Mouse (Mus musculus) MEL (cell line): ENCODE data around the gene Inpp5a. TPM values are rescaled to one million over a fixed set of nuclear protein-coding genes. Genes with fewer than 3 reads are reported as not detected.

Experiments used
- DNase-seq: peaks from one replicate; pipeline ENCODE4 v3.0.0; 2011; ENCODE audit warnings: low read depth, low spot score
- H3K27ac ChIP-seq: 2 replicates; pipeline ENCODE4 v1.5.1; 2012; ENCODE audit warnings: low read depth, mild to moderate bottlenecking, control low read depth, low read length, moderate library complexity; ENCODE audit not compliant: control insufficient read depth
- H3K27me3 ChIP-seq, 2 experiments: fragments of 150-350 bp in 1 of 2; sonication (generic) in 1 of 2; 2 replicates each; pipeline ENCODE4 v1.6.1; 2012; ENCODE audit warnings: low read length in 2 of 2, mild to moderate bottlenecking in 2 of 2, improper control_type of control experiment in 1 of 2, moderate library complexity in 1 of 2; ENCODE audit not compliant: insufficient read depth in 2 of 2, control insufficient read depth in 1 of 2
- H3K36me3 ChIP-seq, 2 experiments: 2 replicates each; pipeline ENCODE4 v1.6.1; 2012 to 2014; ENCODE audit warnings: low read length in 2 of 2, improper control_type of control experiment in 1 of 2, inconsistent platforms in 1 of 2, mild to moderate bottlenecking in 1 of 2; ENCODE audit not compliant: insufficient read depth in 2 of 2, control insufficient read depth in 1 of 2
- H3K4me1 ChIP-seq, 2 experiments: fragments of 150-350 bp in 1 of 2; sonication (generic) in 1 of 2; 2 replicates each; pipeline ENCODE4 v1.6.1; 2012; ENCODE audit warnings: low read length in 2 of 2, improper control_type of control experiment in 1 of 2, mild to moderate bottlenecking in 1 of 2; ENCODE audit not compliant: insufficient read depth in 2 of 2, control insufficient read depth in 1 of 2
- H3K4me3 ChIP-seq, 2 experiments: fragments of 150-350 bp in 1 of 2; sonication (generic) in 1 of 2; 2 replicates each; pipeline ENCODE4 v1.5.1; 2012; ENCODE audit warnings: low read depth in 2 of 2, low read length in 2 of 2, mild to moderate bottlenecking in 2 of 2, moderate library complexity in 2 of 2, control low read depth in 1 of 2, improper control_type of control experiment in 1 of 2; ENCODE audit not compliant: control insufficient read depth in 1 of 2, insufficient read depth in 1 of 2
- H3K79me2 ChIP-seq: 2 replicates; pipeline ENCODE4 v1.6.1; 2012; ENCODE audit warnings: mild to moderate bottlenecking, low read length, moderate library complexity; ENCODE audit not compliant: control insufficient read depth, poor library complexity, insufficient read depth
- H3K9ac ChIP-seq: 2 replicates; pipeline ENCODE4 v1.6.1; 2012; ENCODE audit warnings: low read depth, mild to moderate bottlenecking, control low read depth, low read length, moderate library complexity; ENCODE audit not compliant: control insufficient read depth, poor library complexity, severe bottlenecking
- H3K9me3 ChIP-seq: fragments of 150-350 bp; sonication (generic); replicated peaks from 2 replicates; pipeline ENCODE4 v1.6.1; 2012; ENCODE audit warnings: mild to moderate bottlenecking, low read length, improper control_type of control experiment, moderate library complexity; ENCODE audit not compliant: insufficient read depth
- CHD1 ChIP-seq: IDR thresholded peaks from 2 replicates; pipeline ENCODE4 v1.6.1; 2012; ENCODE audit warnings: low read depth, mild to moderate bottlenecking, inconsistent platforms, low read length, improper control_type of control experiment
- CHD2 ChIP-seq: IDR thresholded peaks from 2 replicates; pipeline ENCODE4 v1.6.1; 2011; ENCODE audit warnings: low read length, improper control_type of control experiment
- CTCF ChIP-seq, 3 experiments: IDR thresholded peaks in 2 of 3; conservative IDR thresholded peaks in 1 of 3; 2 replicates each; pipeline ENCODE4 v1.5.1; 2011 to 2012; ENCODE audit warnings: low read length in 3 of 3, low read depth in 2 of 3, mild to moderate bottlenecking in 2 of 3, improper control_type of control experiment in 1 of 3, inconsistent platforms in 1 of 3, mixed read lengths in 1 of 3, moderate library complexity in 1 of 3; ENCODE audit not compliant: control insufficient read depth in 1 of 3, insufficient read depth in 1 of 3, poor library complexity in 1 of 3, severe bottlenecking in 1 of 3
- GABPA ChIP-seq: IDR thresholded peaks from 2 replicates; pipeline ENCODE4 v1.6.1; 2012; ENCODE audit warnings: low read depth, mild to moderate bottlenecking, inconsistent platforms, low read length, improper control_type of control experiment, moderate library complexity
- GATA1 ChIP-seq: IDR thresholded peaks from 2 replicates; pipeline ENCODE4 v1.6.1; 2011; ENCODE audit warnings: low read depth, low read length, improper control_type of control experiment
- JUND ChIP-seq: IDR thresholded peaks from 2 replicates; pipeline ENCODE4 v1.6.1; 2011; ENCODE audit warnings: low read depth, mild to moderate bottlenecking, improper control_type of control experiment, low read length
- MAX ChIP-seq: IDR thresholded peaks from 2 replicates; pipeline ENCODE4 v1.6.1; 2011; ENCODE audit warnings: low read length, improper control_type of control experiment
- MYB ChIP-seq: IDR thresholded peaks from 2 replicates; pipeline ENCODE4 v1.6.1; 2011; ENCODE audit warnings: mild to moderate bottlenecking, low read depth, low read length, improper control_type of control experiment
- POLR2A ChIP-seq, 2 experiments: IDR thresholded peaks; 2 replicates each; pipeline ENCODE4 v1.6.1; 2011 to 2012; ENCODE audit warnings: low read length in 2 of 2, mild to moderate bottlenecking in 2 of 2, control low read depth in 1 of 2, improper control_type of control experiment in 1 of 2, low read depth in 1 of 2, moderate library complexity in 1 of 2; ENCODE audit not compliant: control insufficient read depth in 1 of 2, insufficient read depth in 1 of 2, poor library complexity in 1 of 2
- RAD21 ChIP-seq: IDR thresholded peaks from 2 replicates; pipeline ENCODE4 v1.6.1; 2011; ENCODE audit warnings: mild to moderate bottlenecking, low read depth, low read length, improper control_type of control experiment
- SIN3A ChIP-seq: IDR thresholded peaks from 2 replicates; pipeline ENCODE4 v1.6.1; 2012; ENCODE audit warnings: low read length, improper control_type of control experiment, inconsistent platforms
- SMC3 ChIP-seq: IDR thresholded peaks from 2 replicates; pipeline ENCODE4 v1.6.1; 2011; ENCODE audit warnings: low read depth, low read length, improper control_type of control experiment
- TBP ChIP-seq: IDR thresholded peaks from 2 replicates; pipeline ENCODE4 v1.8.0; 2011; ENCODE audit warnings: low read depth, low read length, improper control_type of control experiment
- UBTF ChIP-seq: IDR thresholded peaks from 2 replicates; pipeline ENCODE4 v1.6.1; 2012; ENCODE audit warnings: low read depth, mild to moderate bottlenecking, inconsistent platforms, low read length, improper control_type of control experiment, moderate library complexity, borderline replicate concordance; ENCODE audit not compliant: insufficient read depth
- USF1 ChIP-seq: IDR thresholded peaks from 2 replicates; pipeline ENCODE4 v1.6.1; 2014; ENCODE audit warnings: low read depth, mild to moderate bottlenecking, inconsistent platforms, low read length, improper control_type of control experiment, moderate library complexity
- USF2 ChIP-seq, 2 experiments: IDR thresholded peaks; 2 replicates each; pipeline ENCODE4 v1.6.1; 2011 to 2012; ENCODE audit warnings: improper control_type of control experiment in 2 of 2, low read length in 2 of 2, borderline replicate concordance in 1 of 2, inconsistent platforms in 1 of 2, low read depth in 1 of 2, mild to moderate bottlenecking in 1 of 2; ENCODE audit not compliant: insufficient read depth in 1 of 2
- ZC3H11A ChIP-seq: IDR thresholded peaks from 2 replicates; pipeline ENCODE4 v1.6.1; 2012; ENCODE audit warnings: low read depth, mild to moderate bottlenecking, inconsistent platforms, low read length, improper control_type of control experiment
- ZKSCAN1 ChIP-seq: IDR thresholded peaks from 2 replicates; pipeline ENCODE4 v1.6.1; 2012; ENCODE audit warnings: low read depth, mild to moderate bottlenecking, inconsistent platforms, low read length, improper control_type of control experiment, moderate library complexity
- polyA plus RNA-seq, 2 experiments: library from polyadenylated mRNA; stranded (reverse) in 1 of 2; unstranded in 1 of 2; fragments of >175 nt in 1 of 2; fragments of >200 nt in 1 of 2; gene quantifications; 2 replicates each; pipeline versions ENCODE4 v1.2.1 to v1.2.4; 2012; ENCODE audit warnings: low replicate concordance in 2 of 2, low read depth in 1 of 2; ENCODE audit not compliant: insufficient read length in 2 of 2, insufficient read depth in 1 of 2, missing spikeins in 1 of 2
- total RNA-seq: library from RNA; depleted of rRNA; stranded (reverse); fragments of 300-350 nt; gene quantifications from 2 replicates; pipeline ENCODE4 v1.2.3, GENCODE M21; 2012

Gene Inpp5a
- total and polyA plus RNA-seq, 3 experiments, result 5.7 to 14.4 TPM; not detected in 1

GRCm38 (mm10) chr7:139470481-139470880, 81.6 kb downstream of the Inpp5a start:
- H3K27me3 ChIP-seq, result no peaks in the 10 kb centered on the region
- H3K4me1 ChIP-seq, result peaks cover 14 to 24% of the 10 kb centered on the region in 2 experiments
- TF ChIP-seq SMC3 (no peak), ZKSCAN1 (no peak), CHD1 (no peak), USF2 (IDR thresholded peaks at IDR 0.05; ENCODE audit: borderline replicate concordance in 1 of 2, insufficient read depth in 1 of 2, low read depth in 1 of 2, low read length in 2 of 2) (no peak), TBP (no peak), JUND (no peak), GATA1 (no peak)
- DNase-seq, result no peak
- H3K27ac ChIP-seq, result no peak overlapping the region
- peaks cover 0 to 20% of the 10 kb centered on the region in 2 experiments; a peak in 2 of 4 replicates for H3K36me3 ChIP-seq
- no peak overlapping the region for H3K9ac ChIP-seq
- H3K79me2 ChIP-seq, result no peaks in the 10 kb centered on the region; the same call in 1 of the 2 replicates
- H3K4me3 ChIP-seq, result no peak overlapping the region
- no peaks in the 10 kb centered on the region for H3K9me3 ChIP-seq

GRCm38 (mm10) chr7:139472052-139472451, 83.1 kb downstream of the Inpp5a start:
- TF ChIP-seq MAX, result no peak
- TF ChIP-seq POLR2A (IDR thresholded peaks at IDR 0.05; ENCODE audit: control insufficient read depth in 1 of 2, insufficient read depth in 1 of 2, low read depth in 1 of 2, low read length in 2 of 2, poor library complexity in 1 of 2), result no peak
- no peak for TF ChIP-seq SIN3A
- TF ChIP-seq GABPA, result no peak
- TF ChIP-seq MYB, result no peak
- no peaks in the 10 kb centered on the region for H3K27me3 ChIP-seq
- H3K79me2 ChIP-seq, result no peaks in the 10 kb centered on the region; the same call in 1 of the 2 replicates
- H3K4me1 ChIP-seq, result peaks cover 6 to 10% of the 10 kb centered on the region in 2 experiments; a peak in 3 of 4 replicates
- peak; percentile 13 for DNase-seq
- H3K9me3 ChIP-seq, result no peaks in the 10 kb centered on the region
- H3K36me3 ChIP-seq, result peaks cover 0 to 12% of the 10 kb centered on the region in 2 experiments; a peak in 2 of 4 replicates
- H3K4me3 ChIP-seq, result no peak overlapping the region
- no peak overlapping the region for H3K27ac ChIP-seq
- H3K9ac ChIP-seq, result no peak overlapping the region

- H3K27me3 ChIP-seq, result no peaks in the 10 kb centered on the region
- peak; percentile 70 for DNase-seq
- peaks cover 0 to 2% of the 10 kb centered on the region in 2 experiments; a peak in 1 of 4 replicates for H3K36me3 ChIP-seq
- no peaks in the 10 kb centered on the region for H3K79me2 ChIP-seq
- H3K9me3 ChIP-seq, result no peaks in the 10 kb centered on the region
- no peak overlapping the region for H3K9ac ChIP-seq
- H3K27ac ChIP-seq, result no peak overlapping the region
- H3K4me3 ChIP-seq, result no peak overlapping the region
- H3K4me1 ChIP-seq, result peaks cover 0 to under 1% of the 10 kb centered on the region in 2 experiments; a peak in 2 of 4 replicates
- TF ChIP-seq USF1 (no peak), ZC3H11A (peak; percentile 91), CTCF (IDR thresholded peaks at IDR 0.05 in 2 of 3, conservative IDR thresholded peaks at IDR 0.05 in 1 of 3; ENCODE audit: control insufficient read depth in 1 of 3, insufficient read depth in 1 of 3, low read depth in 2 of 3, low read length in 3 of 3, poor library complexity in 1 of 3, severe bottlenecking in 1 of 3) (peak; percentile 68 to 94 (median 81)), SMC3 (peak; percentile 95), UBTF (no peak), CHD2 (no peak), RAD21 (peak; percentile 94)
Observed at GRCm38 (mm10) chr7:139472865-139473549, 84.1 kb downstream of the Inpp5a start.
